Mouse (Mus musculus) frontal cortex, adult (tissue): Measurements from ENCODE around the gene Psme2.

Source experiments
- ATAC-seq: cut with Nextera tagmentation; 2 replicates; pipeline ENCODE4 v1.9.2; 2017; ENCODE audit warnings: mild to moderate bottlenecking, moderate library complexity, mixed read lengths; ENCODE audit not compliant: low TSS enrichment

Psme2 gene

DNA sequence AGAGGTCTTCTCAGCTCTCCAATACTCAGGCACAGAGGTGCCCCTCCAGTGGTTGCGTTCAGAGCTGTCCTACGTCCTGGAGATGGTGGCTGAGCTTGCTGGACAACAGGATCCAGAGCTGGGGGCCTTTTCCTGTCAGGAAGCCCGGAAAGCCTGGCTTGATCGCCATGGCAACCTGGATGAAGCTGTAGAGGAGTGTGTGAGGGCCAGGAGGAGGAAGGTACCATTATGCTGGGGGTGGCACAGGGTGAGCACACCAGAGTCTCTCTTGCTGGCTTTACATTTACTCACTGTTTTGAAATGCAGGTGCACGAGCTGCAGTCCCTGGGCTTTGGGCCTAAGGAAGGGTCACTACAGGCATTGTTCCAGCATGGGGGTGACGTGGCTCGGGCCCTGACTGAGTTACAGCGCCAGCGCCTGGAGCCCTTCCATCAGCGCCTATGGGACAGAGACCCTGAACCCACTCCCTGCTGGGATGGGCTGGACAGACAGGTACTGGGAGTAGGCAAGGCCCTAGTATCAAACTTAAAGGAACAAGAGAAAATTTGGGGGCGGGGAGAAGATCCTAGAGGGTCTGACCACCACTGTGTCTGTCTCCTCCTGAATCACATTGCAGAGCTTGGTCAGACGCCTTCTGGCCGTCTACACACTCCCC lies 5.2 kb upstream of the Psme2 start:
- no peak for ATAC-seq

DNA sequence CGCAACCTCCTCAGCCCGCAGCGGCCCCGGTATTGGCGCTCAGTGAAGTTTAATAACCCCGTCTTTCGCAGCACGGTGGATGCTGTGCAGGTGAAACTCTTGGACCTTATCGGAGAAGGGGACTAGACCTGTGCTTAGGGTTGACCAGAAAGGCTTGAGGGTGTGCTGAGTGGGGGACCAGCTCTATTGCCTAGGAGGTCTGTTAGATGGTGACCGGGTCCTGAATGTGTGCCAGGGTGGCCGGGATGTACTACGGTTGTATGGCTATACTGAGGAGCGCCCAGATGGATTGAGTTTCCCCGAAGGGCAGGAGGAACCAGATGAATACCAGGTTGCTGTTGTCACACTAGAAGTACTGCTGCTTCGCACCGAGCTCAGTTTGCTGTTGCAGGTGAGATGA lies 1.3 kb upstream of the Psme2 start:
- ATAC-seq, result no peak

GRCm38 (mm10) chr14:55591331-55591891 lies 498 bp upstream of the Psme2 start, which contains the start of gene Rnf31:
TSS of gene Rnf31 (plus strand) at chr14:55591708.
- peak; percentile 88 for ATAC-seq

GRCm38 (mm10) chr14:55589771-55590448 lies 1.0 kb downstream of the Psme2 start:
- no peak for ATAC-seq

- ATAC-seq, result no peak
Observed at GRCm38 (mm10) chr14:55589271-55589670, 1.6 kb downstream of the Psme2 start.

GRCm38 (mm10) chr14:55586149-55586548 lies 4.8 kb downstream of the Psme2 start:
- no peak for ATAC-seq

DNA sequence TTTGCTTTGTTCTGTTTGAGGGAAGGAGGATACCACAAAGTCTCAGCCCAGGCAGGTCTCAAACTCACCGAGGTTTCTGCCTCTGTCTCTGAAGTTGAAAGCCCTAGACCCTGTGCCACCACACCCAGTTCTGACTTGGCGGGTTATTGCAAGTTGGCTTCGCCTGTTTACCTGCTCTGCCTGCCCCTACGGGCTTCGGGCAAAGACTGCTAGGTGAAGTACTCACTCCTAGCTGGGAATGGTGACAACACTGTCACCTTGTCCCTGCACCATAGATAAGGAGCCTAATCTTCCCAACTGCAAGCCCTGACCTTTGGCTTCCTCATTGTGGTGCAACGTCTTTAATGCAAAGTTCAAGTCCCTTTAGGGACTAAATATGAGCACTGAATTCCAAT lies 5.3 kb downstream of the Psme2 start:
- no peak for ATAC-seq

DNA sequence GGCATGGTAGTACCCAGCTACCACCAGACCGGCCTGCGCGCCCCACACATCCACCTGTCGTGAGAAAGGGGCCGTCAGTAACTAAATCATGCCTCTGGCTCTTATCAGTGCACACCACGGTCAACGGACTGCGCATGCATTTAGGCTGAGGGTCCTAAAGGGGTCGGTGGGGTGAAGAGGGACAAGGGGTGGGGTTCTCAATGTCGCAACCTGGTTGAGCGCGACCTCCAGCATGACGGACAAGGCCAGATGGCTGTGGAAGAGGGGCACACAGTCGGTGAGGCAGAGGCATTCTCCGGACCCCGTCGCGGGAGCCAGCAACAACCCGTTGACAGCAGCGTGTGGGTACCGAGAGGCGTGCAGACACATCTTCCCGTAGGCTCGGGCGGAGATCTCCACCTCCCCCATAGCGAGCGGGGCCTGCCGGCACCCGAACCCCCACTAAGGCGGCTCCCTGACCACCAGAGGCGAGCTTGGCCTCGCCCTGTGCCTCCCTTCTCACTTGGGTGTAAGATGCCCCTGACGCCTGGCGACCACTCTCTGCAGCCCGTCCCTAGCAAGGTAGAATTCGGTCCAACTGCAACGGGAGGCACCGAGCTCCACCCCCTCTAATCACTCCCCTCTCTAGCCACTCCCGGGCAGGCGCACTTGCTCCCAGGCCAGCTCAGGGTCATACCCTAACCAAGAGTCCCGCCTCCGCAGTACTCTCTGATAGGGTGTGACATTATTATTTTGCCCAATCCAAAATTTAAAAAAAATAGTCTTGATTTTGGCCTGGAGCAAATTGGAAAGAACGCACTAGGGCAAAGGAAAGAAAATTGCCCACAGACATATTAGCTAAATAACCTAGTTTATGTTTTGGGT lies 6.0 kb downstream of the Psme2 start, which contains the start of gene Emc9:
Gene Emc9 (minus strand): TSS at position 601 of the 864 bp plus-strand sequence.
- peak; percentile 74 for ATAC-seq

DNA sequence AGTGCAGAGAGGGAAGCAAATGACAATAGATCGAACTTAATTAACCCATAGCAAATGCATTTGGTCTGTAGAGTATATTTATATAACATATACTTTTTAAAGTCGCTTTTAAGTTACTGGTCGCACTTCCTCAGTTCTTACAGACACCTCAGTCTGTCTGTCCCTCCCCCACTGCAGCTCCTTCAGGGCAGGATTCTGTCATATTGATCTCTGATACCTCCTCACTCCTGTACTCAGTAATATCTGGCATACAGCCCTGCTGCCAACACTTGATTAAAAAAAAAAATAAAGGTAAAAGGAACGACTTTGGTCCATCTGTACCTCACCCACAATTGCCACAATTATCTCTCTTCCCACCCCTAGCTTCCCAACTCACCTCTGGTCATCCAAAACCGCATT lies 6.6 kb downstream of the Psme2 start:
- no peak for ATAC-seq

GRCm38 (mm10) chr14:55581981-55582681 lies 8.8 kb downstream of the Psme2 start:
- no peak for ATAC-seq

DNA sequence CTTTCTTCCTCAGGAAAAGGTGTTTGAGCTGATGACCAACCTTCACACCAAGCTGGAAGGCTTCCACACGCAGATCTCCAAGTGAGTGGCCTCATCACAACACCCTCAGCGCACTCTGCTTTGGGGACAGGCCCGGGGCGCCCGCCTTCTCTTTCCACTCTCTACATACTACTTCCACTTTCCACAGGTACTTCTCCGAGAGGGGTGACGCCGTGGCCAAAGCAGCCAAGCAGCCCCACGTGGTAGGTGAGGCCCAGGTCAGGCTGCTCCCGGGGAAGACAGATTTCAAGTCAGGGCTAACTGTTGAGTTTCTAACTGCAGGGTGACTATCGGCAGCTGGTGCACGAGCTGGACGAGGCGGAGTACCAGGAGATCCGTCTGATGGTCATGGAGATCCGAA lies 10.2 kb downstream of the Psme2 start:
- ATAC-seq, result no peak

GRCm38 (mm10) chr14:55579511-55580496 lies 11.1 kb downstream of the Psme2 start:
- no peak for ATAC-seq

- 0 out of 2 replicates have a peak, but pooled peaks have one; percentile 2 for ATAC-seq
Observed at GRCm38 (mm10) chr14:55578668-55579269, 12.1 kb downstream of the Psme2 start.

DNA sequence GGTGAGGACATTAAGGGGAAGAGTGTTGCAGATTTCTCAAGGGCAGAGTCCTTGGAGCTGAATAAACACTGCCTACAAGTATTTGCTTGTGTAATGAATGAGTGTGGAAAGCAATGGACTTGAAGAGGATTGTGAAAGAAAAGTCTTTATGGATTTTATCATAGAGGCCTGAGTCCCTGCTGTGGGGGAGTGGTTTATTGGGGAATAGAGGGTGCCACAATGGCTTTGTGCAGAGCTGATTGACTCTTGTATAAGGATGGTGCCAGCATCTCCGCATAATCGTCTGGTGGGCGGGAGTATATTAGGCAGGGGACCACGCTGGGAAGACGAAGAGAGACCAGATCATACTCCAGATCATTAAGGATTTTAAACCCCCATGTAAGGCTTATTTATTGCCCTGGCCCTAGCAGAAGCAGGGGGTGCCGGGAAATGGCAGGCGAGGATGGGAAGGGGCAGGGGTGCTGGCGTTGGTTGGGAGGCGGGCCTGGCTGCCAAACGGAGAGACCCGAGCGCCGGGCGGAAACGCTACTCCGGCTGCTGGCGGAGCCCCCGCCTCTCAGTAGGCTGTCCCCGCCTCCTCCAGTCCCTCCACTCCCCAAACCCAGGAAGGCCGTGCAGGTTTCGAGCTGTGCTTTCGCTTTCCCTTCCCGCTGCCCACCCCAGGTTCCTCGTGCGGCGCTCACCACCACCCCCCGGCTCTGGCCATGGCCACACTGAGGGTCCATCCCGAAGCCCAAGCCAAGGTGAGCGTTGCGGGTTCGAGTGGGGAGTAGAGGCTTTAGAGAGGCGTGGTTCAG lies 12.8 kb downstream of the Psme2 start, which contains the start of gene Psme1:
Gene Psme1 (plus strand): TSS at position 253 of the 797 bp plus-strand sequence.
- peak; percentile 84 for ATAC-seq

DNA sequence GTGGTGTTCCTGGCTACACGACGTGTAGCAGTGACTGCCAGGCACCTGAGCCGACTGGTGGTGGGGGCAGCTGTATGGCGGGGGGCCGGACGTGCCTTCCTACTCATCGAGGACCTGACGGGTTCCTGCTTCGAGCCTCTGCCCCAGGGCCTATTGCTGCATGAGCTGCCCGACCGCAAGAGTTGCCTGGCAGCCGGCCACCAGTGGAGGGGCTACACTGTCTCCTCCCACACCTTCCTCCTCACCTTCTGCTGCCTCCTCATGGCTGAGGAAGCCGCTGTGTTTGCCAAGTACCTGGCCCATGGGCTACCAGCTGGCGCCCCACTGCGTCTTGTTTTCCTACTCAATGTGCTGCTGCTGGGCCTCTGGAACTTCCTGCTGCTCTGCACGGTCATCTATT lies 14.5 kb downstream of the Psme2 start:
- no peak for ATAC-seq

- no peak for ATAC-seq
Observed at GRCm38 (mm10) chr14:55575711-55576110, 15.2 kb downstream of the Psme2 start.

GRCm38 (mm10) chr14:55575302-55575701 lies 15.6 kb downstream of the Psme2 start, which contains the start of gene Fitm1:
TSS of gene Fitm1 (plus strand) at chr14:55575617.
- no peak for ATAC-seq

- ATAC-seq, result no peak
Observed at GRCm38 (mm10) chr14:55571760-55572159, 19.2 kb downstream of the Psme2 start.

- ATAC-seq, result no peak
Observed at GRCm38 (mm10) chr14:55570588-55570987, 20.3 kb downstream of the Psme2 start.
